Mouse (Mus musculus): Measurements from ENCODE around the gene 9930111J21Rik1. TPM values are rescaled to one million over a fixed set of nuclear protein-coding genes. Genes with fewer than 3 reads are reported as not detected.
"Not testable (repeated sequence)": the region's sequence is repeated elsewhere in the genome, so short reads cannot be mapped to it uniquely, and the experiment has no call there.

The 9930111J21Rik1 gene
- polyA plus RNA-seq, 1 experiment from 2014 or later: 0.48 TPM

DNA sequence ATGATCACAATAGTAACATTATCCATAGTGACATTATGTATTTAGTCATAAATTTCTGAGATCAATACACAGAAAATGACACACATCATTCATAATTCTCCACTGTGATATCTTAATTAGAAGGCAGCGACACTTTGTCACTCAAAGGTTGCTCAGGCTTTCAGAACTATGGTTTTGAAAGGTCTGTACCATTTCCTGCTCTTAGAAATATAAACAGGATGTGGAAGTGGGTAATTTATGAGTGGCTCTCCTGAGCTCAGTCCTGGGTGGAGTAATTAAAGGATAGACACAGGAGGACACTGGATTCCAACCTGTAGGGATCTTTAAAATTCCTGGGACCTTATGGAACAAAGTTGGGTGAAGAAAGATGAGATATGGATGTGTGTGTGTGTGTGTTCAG lies 45.8 kb downstream of the 9930111J21Rik1 start:
- not testable (repeated sequence) for H3K4me1 ChIP-seq (replicated peaks; ENCODE audit: control insufficient read depth, insufficient read depth, low read length); H3K27me3 ChIP-seq (replicated peaks; ENCODE audit: control insufficient read depth, insufficient read depth, low read length); H3K4me2 ChIP-seq; H3K36me3 ChIP-seq (ENCODE audit: control insufficient read depth, insufficient read depth, low read length); H3K4me3 ChIP-seq (ENCODE audit: low read depth, low read length); H3K9ac ChIP-seq (ENCODE audit: low read depth, low read length); H3K9me3 ChIP-seq (ENCODE audit: control insufficient read depth, low read length); H3K27ac ChIP-seq (ENCODE audit: low read depth, low read length); DNase-seq (ENCODE audit: low spot score); ATAC-seq (replicated peaks; ENCODE audit: low FRiP score)
- 66% methylated on average over 1 of the region's 1 CpGs for WGBS

GRCm38 (mm10) chr11:48928068-48928467 lies 51.1 kb downstream of the 9930111J21Rik1 start:
- not testable (repeated sequence) for DNase-seq (ENCODE audit: low spot score); ATAC-seq (replicated peaks; ENCODE audit: low FRiP score); H3K27me3 ChIP-seq (replicated peaks; ENCODE audit: control insufficient read depth, insufficient read depth, low read length); H3K4me3 ChIP-seq (ENCODE audit: low read depth, low read length); H3K9me3 ChIP-seq (ENCODE audit: control insufficient read depth, low read length); H3K27ac ChIP-seq (ENCODE audit: low read depth, low read length); H3K9ac ChIP-seq (ENCODE audit: low read depth, low read length); H3K36me3 ChIP-seq (ENCODE audit: control insufficient read depth, insufficient read depth, low read length); H3K4me2 ChIP-seq; H3K4me1 ChIP-seq (replicated peaks; ENCODE audit: control insufficient read depth, insufficient read depth, low read length)
- WGBS: 87% methylated on average over 1 of the region's 1 CpGs

DNA sequence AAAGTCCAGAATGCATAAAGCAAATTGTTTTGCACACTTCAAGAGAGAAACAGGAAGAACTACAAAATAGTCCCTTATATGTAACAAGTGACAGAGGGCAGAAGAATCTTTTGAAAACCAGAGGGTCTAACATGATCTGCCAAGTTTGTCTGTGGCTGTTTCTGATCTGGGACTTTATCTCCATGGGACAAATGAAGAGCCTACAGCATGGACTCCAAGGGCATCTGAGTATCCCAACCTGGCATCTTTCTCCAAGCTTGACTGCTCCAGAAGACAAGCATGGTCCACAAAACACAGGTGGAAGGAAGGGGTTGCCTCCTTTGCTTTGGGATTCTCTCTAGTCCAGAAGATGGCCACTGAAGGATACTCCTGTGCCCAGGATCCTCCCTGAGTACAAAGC lies 52.8 kb downstream of the 9930111J21Rik1 start:
- H3K27me3 ChIP-seq (replicated peaks; ENCODE audit: control insufficient read depth, insufficient read depth, low read length); H3K4me2 ChIP-seq; H3K9ac ChIP-seq (ENCODE audit: low read depth, low read length); DNase-seq (ENCODE audit: low spot score); ATAC-seq (replicated peaks; ENCODE audit: low FRiP score); H3K4me1 ChIP-seq (replicated peaks; ENCODE audit: control insufficient read depth, insufficient read depth, low read length); H3K4me3 ChIP-seq (ENCODE audit: low read depth, low read length); H3K27ac ChIP-seq (ENCODE audit: low read depth, low read length); H3K9me3 ChIP-seq (ENCODE audit: control insufficient read depth, low read length); H3K36me3 ChIP-seq (ENCODE audit: control insufficient read depth, insufficient read depth, low read length): not testable (repeated sequence)

DNA sequence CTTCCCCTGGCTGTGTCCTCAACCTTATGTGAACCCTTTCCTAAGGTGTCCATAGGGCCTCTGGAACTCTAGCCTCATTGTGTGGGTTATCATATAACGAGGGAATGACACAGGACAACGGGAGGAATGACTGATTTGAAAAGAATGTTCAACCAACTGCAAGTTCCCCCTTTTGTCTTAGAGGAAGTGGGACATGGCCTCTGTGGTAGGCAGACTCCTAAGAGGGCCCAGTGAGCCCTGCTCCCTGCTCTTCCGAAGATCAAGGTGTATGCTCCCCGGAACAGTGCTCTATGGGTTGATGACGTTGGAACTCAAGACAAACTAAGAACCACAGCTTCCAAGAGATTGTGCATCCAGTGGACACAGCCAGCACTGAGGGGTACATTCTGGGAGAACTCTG lies 55.4 kb downstream of the 9930111J21Rik1 start:
- H3K4me3 ChIP-seq (ENCODE audit: low read depth, low read length); H3K9ac ChIP-seq (ENCODE audit: low read depth, low read length); DNase-seq (ENCODE audit: low spot score); H3K36me3 ChIP-seq (ENCODE audit: control insufficient read depth, insufficient read depth, low read length); H3K27ac ChIP-seq (ENCODE audit: low read depth, low read length); H3K27me3 ChIP-seq (replicated peaks; ENCODE audit: control insufficient read depth, insufficient read depth, low read length); H3K4me2 ChIP-seq; H3K9me3 ChIP-seq (ENCODE audit: control insufficient read depth, low read length); H3K4me1 ChIP-seq (replicated peaks; ENCODE audit: control insufficient read depth, insufficient read depth, low read length); ATAC-seq (replicated peaks; ENCODE audit: low FRiP score): not testable (repeated sequence)
- 46% methylated on average over 5 of the region's 5 CpGs for WGBS

- no peaks in the 10 kb centered on the region for H3K9me3 ChIP-seq (ENCODE audit: control insufficient read depth, low read length)
- ATAC-seq (replicated peaks; ENCODE audit: low FRiP score): no peak
- no peak for DNase-seq (ENCODE audit: low spot score)
- H3K27me3 ChIP-seq (replicated peaks; ENCODE audit: control insufficient read depth, insufficient read depth, low read length): no peaks in the 10 kb centered on the region
- no peaks in the 10 kb centered on the region for H3K36me3 ChIP-seq (ENCODE audit: control insufficient read depth, insufficient read depth, low read length)
- no peak overlapping the region for H3K9ac ChIP-seq (ENCODE audit: low read depth, low read length)
- H3K4me1 ChIP-seq (replicated peaks; ENCODE audit: control insufficient read depth, insufficient read depth, low read length): no peaks in the 10 kb centered on the region
- H3K4me3 ChIP-seq (ENCODE audit: low read depth, low read length): no peak overlapping the region
- H3K4me2 ChIP-seq: no peak overlapping the region
- H3K27ac ChIP-seq (ENCODE audit: low read depth, low read length): no peak overlapping the region
- 83% methylated on average over 3 of the region's 3 CpGs for WGBS
Measured at GRCm38 (mm10) chr11:48918380-48918779, 60.8 kb downstream of the 9930111J21Rik1 start.

DNA sequence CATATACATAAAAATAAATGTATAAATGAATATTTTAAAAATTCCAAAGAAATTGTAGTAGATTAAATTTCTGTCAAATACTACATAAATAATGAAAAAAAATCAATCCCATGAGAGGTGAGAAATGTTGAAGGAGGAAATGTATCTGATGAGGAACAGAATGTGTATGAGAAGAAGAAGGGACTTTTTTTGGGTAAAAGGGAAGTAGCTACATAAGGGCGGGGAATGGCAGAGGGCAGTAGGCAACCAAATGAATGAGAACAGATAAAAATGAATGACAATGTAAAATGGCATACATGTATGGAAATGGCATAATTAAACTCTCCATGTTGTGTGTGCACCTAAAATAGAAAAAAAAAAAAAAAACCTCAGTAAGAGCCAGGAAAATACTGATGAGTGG lies 65.6 kb downstream of the 9930111J21Rik1 start:
- H3K4me3 ChIP-seq (ENCODE audit: low read depth, low read length): no peak overlapping the region
- H3K9me3 ChIP-seq (ENCODE audit: control insufficient read depth, low read length): no peaks in the 10 kb centered on the region
- H3K4me2 ChIP-seq: no peak overlapping the region
- H3K9ac ChIP-seq (ENCODE audit: low read depth, low read length): no peak overlapping the region
- ATAC-seq (replicated peaks; ENCODE audit: low FRiP score) (no peak), DNase-seq (ENCODE audit: low spot score) (no peak)
- H3K27me3 ChIP-seq (replicated peaks; ENCODE audit: control insufficient read depth, insufficient read depth, low read length): no peaks in the 10 kb centered on the region
- H3K36me3 ChIP-seq (ENCODE audit: control insufficient read depth, insufficient read depth, low read length): no peaks in the 10 kb centered on the region
- no peaks in the 10 kb centered on the region for H3K4me1 ChIP-seq (replicated peaks; ENCODE audit: control insufficient read depth, insufficient read depth, low read length)
- WGBS: 76% methylated on average over 1 of the region's 1 CpGs
- no peak overlapping the region for H3K27ac ChIP-seq (ENCODE audit: low read depth, low read length)

- Histone ChIP-seq H3K4me3 (ENCODE audit: low read depth, low read length) (no peak overlapping the region), H3K9me3 (ENCODE audit: control insufficient read depth, low read length) (no peaks in the 10 kb centered on the region), H3K27me3 (replicated peaks; ENCODE audit: control insufficient read depth, insufficient read depth, low read length) (no peaks in the 10 kb centered on the region), H3K36me3 (ENCODE audit: control insufficient read depth, insufficient read depth, low read length) (no peaks in the 10 kb centered on the region), H3K4me1 (replicated peaks; ENCODE audit: control insufficient read depth, insufficient read depth, low read length) (no peaks in the 10 kb centered on the region), H3K4me2 (no peak overlapping the region), H3K27ac (ENCODE audit: low read depth, low read length) (no peak overlapping the region), H3K9ac (ENCODE audit: low read depth, low read length) (no peak overlapping the region)
- peak; percentile 60; the same call in 1 of the 2 replicates for ATAC-seq (replicated peaks; ENCODE audit: low FRiP score)
- DNase-seq (ENCODE audit: low spot score): no peak
- 17% methylated on average over 1 of the region's 1 CpGs for WGBS
Measured at GRCm38 (mm10) chr11:48908459-48908858, 70.7 kb downstream of the 9930111J21Rik1 start.

DNA sequence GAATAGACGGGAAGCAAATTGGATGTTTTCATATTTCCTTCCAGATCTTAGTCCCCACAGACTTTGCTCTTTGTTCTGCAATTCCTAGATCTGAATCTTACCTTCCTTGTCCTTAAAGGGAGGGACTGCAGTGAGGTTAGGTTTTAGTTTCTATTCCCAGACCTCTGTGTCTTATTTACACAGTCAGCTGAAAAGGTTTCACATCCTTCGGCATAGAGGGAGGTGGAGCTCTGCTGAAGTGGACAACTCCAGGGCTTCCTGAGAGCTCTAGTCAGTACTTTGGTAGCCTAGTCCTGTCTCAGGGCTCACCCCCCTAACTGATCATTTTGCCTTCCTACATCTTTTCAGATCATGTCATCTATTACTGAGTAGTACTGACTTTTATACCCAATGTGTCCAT lies 77.2 kb downstream of the 9930111J21Rik1 start, which contains the start of gene Gm5431:
Gene Gm5431 (minus strand): TSS at position 194 of the 400 bp plus-strand sequence.
- 59% methylated on average over 2 of the region's 2 CpGs for WGBS
- H3K36me3 ChIP-seq (ENCODE audit: control insufficient read depth, insufficient read depth, low read length): no peaks in the 10 kb centered on the region
- H3K4me1 ChIP-seq (replicated peaks; ENCODE audit: control insufficient read depth, insufficient read depth, low read length): no peaks in the 10 kb centered on the region
- no peak for ATAC-seq (replicated peaks; ENCODE audit: low FRiP score)
- H3K4me2 ChIP-seq: no peak within 1 kb of the TSS
- no peaks in the 10 kb centered on the region for H3K9me3 ChIP-seq (ENCODE audit: control insufficient read depth, low read length)
- no peak within 1 kb of the TSS for H3K4me3 ChIP-seq (ENCODE audit: low read depth, low read length)
- H3K27me3 ChIP-seq (replicated peaks; ENCODE audit: control insufficient read depth, insufficient read depth, low read length): no peaks in the 10 kb centered on the region
- no peak for DNase-seq (ENCODE audit: low spot score)
- H3K9ac ChIP-seq (ENCODE audit: low read depth, low read length): no peak within 1 kb of the TSS
- no peak within 1 kb of the TSS for H3K27ac ChIP-seq (ENCODE audit: low read depth, low read length)

DNA sequence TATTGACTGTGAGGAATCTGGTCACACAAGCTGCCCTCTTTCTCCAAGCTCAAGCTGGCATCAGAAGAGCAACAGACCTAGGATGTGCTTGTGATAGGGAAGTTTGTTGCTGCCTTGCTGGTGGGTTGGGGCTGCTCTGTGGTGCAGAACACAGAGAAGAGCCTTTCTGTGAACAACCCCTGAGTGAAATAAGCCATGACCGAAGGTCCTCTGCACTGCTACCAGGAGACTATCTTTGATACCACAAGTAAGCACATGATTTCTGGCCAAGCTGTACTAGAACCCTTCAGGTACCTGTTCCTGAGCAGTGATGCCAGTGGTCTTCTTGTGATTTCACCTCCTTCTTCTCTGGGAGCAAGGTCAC lies 77.6 kb downstream of the 9930111J21Rik1 start:
- not testable (repeated sequence) for DNase-seq (ENCODE audit: low spot score)
- WGBS: 75% methylated on average over 1 of the region's 1 CpGs

More for the DNA sequence above, 77.6 kb downstream of the 9930111J21Rik1 start:
- H3K27me3 ChIP-seq (replicated peaks; ENCODE audit: control insufficient read depth, insufficient read depth, low read length); H3K36me3 ChIP-seq (ENCODE audit: control insufficient read depth, insufficient read depth, low read length); H3K4me3 ChIP-seq (ENCODE audit: low read depth, low read length); H3K9ac ChIP-seq (ENCODE audit: low read depth, low read length); H3K4me2 ChIP-seq; H3K9me3 ChIP-seq (ENCODE audit: control insufficient read depth, low read length); H3K27ac ChIP-seq (ENCODE audit: low read depth, low read length); ATAC-seq (replicated peaks; ENCODE audit: low FRiP score); H3K4me1 ChIP-seq (replicated peaks; ENCODE audit: control insufficient read depth, insufficient read depth, low read length): not testable (repeated sequence)
